In genomic region chr3:135563163-135563689, GRCm38 (mm10) we compare ENCODE assay signal across 19 mouse cellular contexts.
DNase-seq lines count a peak whose midpoint lies in the region; ATAC-seq lines count a peak whose summit lies in the region.
"Had no signal": no experiment of that assay in that cellular context is flagged by ENCODE, and none has a peak within 500 bp of the region (broad histone marks: within the 10 kb centered on the region; RNA-seq: fewer than 3 reads in every experiment).

No protein-coding gene starts in this region.

- H3K4me3 ChIP-seq in heart, embryonic 14.5 days (ENCODE audit: control insufficient read depth in 1 of 2, insufficient read depth in 1 of 2, low read depth in 1 of 2, low read length in 2 of 2), result no peak overlapping the region
- H3K4me3 ChIP-seq in kidney, embryonic 16.5 days (ENCODE audit: low read length), result no peak overlapping the region
- H3K4me3 ChIP-seq in limb, embryonic 12.5 days (replicated peaks), result no peak overlapping the region
- H3K4me3 ChIP-seq: midbrain, embryonic 10.5 days; neural tube, embryonic 12.5 days; stomach, embryonic 15.5 days had no signal

- peaks cover 34% of the 10 kb centered on the region for H3K36me3 ChIP-seq in heart, embryonic 14.5 days (ENCODE audit: control insufficient read depth, insufficient read depth, low read length)
- no peaks in the 10 kb centered on the region for H3K36me3 ChIP-seq in kidney, embryonic 16.5 days (ENCODE audit: insufficient read depth, low read length)
- no peaks in the 10 kb centered on the region for H3K36me3 ChIP-seq in limb, embryonic 12.5 days
- H3K36me3 ChIP-seq: midbrain, embryonic 10.5 days; neural tube, embryonic 12.5 days; stomach, embryonic 15.5 days had no signal

- H3K9ac ChIP-seq in heart, embryonic 14.5 days (ENCODE audit: low read length), result peak overlapping the region; percentile 42
- H3K9ac ChIP-seq in kidney, embryonic 16.5 days (replicated peaks; ENCODE audit: low read length), result no peak overlapping the region
- no peak overlapping the region for H3K9ac ChIP-seq in limb, embryonic 12.5 days (replicated peaks)
- H3K9ac ChIP-seq: neural tube, embryonic 12.5 days; stomach, embryonic 15.5 days had no signal

- no peaks in the 10 kb centered on the region for H3K27me3 ChIP-seq in heart, embryonic 14.5 days (ENCODE audit: control insufficient read depth, insufficient read depth, low read length)
- no peaks in the 10 kb centered on the region for H3K27me3 ChIP-seq in kidney, embryonic 16.5 days (ENCODE audit: insufficient read depth, low read length)
- no peaks in the 10 kb centered on the region for H3K27me3 ChIP-seq in limb, embryonic 12.5 days
- H3K27me3 ChIP-seq: neural tube, embryonic 12.5 days; stomach, embryonic 15.5 days had no signal

- H3K4me2 ChIP-seq in heart, embryonic 14.5 days (ENCODE audit: low read length), result no peak overlapping the region
- no peak overlapping the region for H3K4me2 ChIP-seq in kidney, embryonic 16.5 days (replicated peaks; ENCODE audit: low read depth, low read length)
- H3K4me2 ChIP-seq in limb, embryonic 12.5 days, result no peak overlapping the region
- H3K4me2 ChIP-seq: neural tube, embryonic 12.5 days; stomach, embryonic 15.5 days had no signal

- intact Hi-C loops in left cerebral cortex, postnatal 36 days (cut with DNase I), result no loop called here

- no peak for DNase-seq in heart, adult 8-10 months (ENCODE audit: low spot score)
- no peak for DNase-seq in kidney, postnatal 36 days
- peak; percentile 32 for DNase-seq in ZHBTc4 (ENCODE audit: low read depth, low spot score)
- DNase-seq in left cerebral cortex, postnatal 36 days (ENCODE audit: low spot score in 2 of 2), result no peak
- DNase-seq: adrenal gland, adult 8-10 months; cerebellum, adult 11 months; cerebellum, postnatal 14 days; kidney, adult 9 months; lung, adult 18-20 months; lung, postnatal 36 days; spleen, adult 18-20 months; thymus, postnatal 14 days had no signal

- 52% methylated on average over 17 of the region's 17 CpGs for WGBS in heart, embryonic 14.5 days
- 71% methylated on average over 17 of the region's 17 CpGs for WGBS in kidney, embryonic 16.5 days
- 86% methylated on average over 17 of the region's 17 CpGs for WGBS in limb, embryonic 12.5 days

- H3K9me3 ChIP-seq in heart, embryonic 14.5 days (ENCODE audit: control insufficient read depth, low read length), result no peaks in the 10 kb centered on the region
- H3K9me3 ChIP-seq in kidney, embryonic 16.5 days (ENCODE audit: low read length), result no peaks in the 10 kb centered on the region
- no peaks in the 10 kb centered on the region for H3K9me3 ChIP-seq in limb, embryonic 12.5 days
- H3K9me3 ChIP-seq: midbrain, embryonic 10.5 days; neural tube, embryonic 12.5 days; stomach, embryonic 15.5 days had no signal

- ATAC-seq in heart, embryonic 14.5 days (ENCODE audit: insufficient number of reproducible peaks, insufficient read depth, low FRiP score, low read depth), result no peak
- peak; percentile 49; the same call in 1 of the 2 replicates for ATAC-seq in kidney, embryonic 16.5 days (ENCODE audit: low FRiP score, low TSS enrichment)
- 0 out of 2 replicates have a peak, but pooled peaks have one; percentile 42 for ATAC-seq in limb, embryonic 12.5 days (ENCODE audit: insufficient number of reproducible peaks, insufficient read depth, low FRiP score, low TSS enrichment, low read depth)
- ATAC-seq: forebrain, embryonic 16.5 days had no signal

- H3K4me1 ChIP-seq in heart, embryonic 14.5 days (ENCODE audit: control insufficient read depth in 2 of 2, insufficient read depth in 2 of 2, low read length in 2 of 2), result peaks cover 7 to 12% of the 10 kb centered on the region in 2 experiments; a peak in 3 of 4 replicates
- H3K4me1 ChIP-seq in kidney, embryonic 16.5 days (ENCODE audit: insufficient read depth, low read length), result no peaks in the 10 kb centered on the region
- no peaks in the 10 kb centered on the region for H3K4me1 ChIP-seq in limb, embryonic 12.5 days (replicated peaks)
- H3K4me1 ChIP-seq: midbrain, embryonic 10.5 days; neural tube, embryonic 12.5 days; stomach, embryonic 15.5 days had no signal

- peak overlapping the region in 1 of 2 experiments; percentile 35; a peak in 1 of 4 replicates for H3K27ac ChIP-seq in heart, embryonic 14.5 days (replicated peaks in 1 of 2; ENCODE audit: control insufficient read depth in 1 of 2, insufficient read depth in 1 of 2, low read depth in 2 of 2, low read length in 2 of 2)
- no peak overlapping the region for H3K27ac ChIP-seq in kidney, embryonic 16.5 days (ENCODE audit: low read length)
- no peak overlapping the region for H3K27ac ChIP-seq in limb, embryonic 12.5 days
- H3K27ac ChIP-seq: midbrain, embryonic 10.5 days; neural tube, embryonic 12.5 days; stomach, embryonic 15.5 days had no signal
